Mouse (Mus musculus): ENCODE results near the gene Vsir.

The Vsir gene

DNA sequence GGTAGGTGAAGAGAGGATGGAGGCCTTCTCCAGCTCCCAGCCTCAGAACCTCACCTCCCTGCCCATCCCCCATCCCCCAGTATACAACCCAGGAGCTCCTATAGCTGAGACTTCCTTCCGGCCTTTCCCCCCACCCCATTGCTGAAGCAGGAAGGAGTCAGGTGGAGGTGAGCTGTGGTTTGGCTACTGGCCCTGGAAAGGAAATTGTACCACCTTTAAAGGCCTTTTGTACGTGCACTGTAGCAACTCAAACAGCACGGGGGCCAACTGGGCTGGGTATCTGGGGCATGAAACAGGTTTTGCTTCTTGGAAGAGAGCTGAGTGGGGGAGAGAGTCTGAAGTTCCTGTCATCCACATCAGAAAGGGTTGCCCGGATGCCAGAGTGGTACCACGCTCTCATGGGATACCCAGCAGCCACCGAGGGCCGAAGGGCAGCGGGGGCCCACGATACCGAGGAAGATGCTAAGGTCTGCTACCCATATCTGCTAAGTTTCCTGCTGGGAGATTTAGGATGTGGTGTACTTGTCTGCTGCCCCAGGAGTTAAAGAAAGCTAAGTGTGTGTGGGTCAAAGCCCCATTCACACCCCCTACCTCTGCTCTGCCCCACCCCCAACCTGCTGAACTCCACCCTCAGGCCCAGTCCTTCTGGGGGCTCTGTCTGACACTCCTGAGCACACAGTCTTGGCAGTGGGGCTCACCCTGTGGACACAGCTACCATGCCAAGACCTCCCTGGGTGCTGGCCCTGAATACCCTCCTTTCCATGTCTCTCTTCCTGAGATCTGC, 34.7 kb downstream of the Vsir start:
- no peak for DNase-seq (ENCODE audit: low read depth, low spot score)

DNA sequence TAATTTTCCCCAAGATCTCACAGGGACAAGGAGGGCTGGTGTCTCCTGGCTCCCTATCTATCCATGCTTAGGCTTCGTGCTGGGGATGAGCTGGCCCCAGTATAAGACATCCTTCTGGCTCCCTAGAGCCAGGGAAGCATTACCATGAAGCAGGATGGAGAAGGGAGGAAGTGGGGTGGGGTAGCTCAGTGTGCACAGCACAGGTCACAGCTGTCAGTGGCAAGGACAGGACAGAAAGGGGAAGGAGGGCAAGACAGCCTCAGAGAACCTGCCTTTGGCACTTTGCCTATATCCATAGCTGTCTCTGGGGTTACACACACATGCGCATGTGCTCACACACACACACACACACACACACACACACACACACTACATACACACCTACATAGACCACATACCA, 41.7 kb downstream of the Vsir start:
- DNase-seq (ENCODE audit: low read depth, low spot score): no peak

DNA sequence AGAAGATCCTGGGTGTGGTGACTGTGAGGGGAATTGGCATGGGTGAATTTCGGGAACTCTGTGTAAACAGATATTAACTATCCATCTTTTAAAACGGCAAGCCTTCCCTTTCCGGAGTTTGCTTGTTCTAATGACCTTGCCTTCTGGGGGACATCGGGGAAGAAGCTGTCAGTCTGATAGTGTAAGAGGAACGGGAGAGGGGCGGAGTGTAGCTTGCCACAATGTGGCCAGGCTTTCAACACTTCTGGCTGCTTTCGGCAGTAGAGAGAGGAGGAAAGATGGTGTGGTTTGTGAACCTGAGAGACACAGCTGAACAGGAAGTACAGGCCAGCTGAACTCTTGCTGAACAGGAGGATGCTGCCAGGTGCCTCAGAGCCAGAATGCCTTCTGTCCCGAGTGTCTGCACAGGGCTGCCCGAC, 42.8 kb downstream of the Vsir start:
- DNase-seq (ENCODE audit: low read depth, low spot score): peak; percentile 23

DNA sequence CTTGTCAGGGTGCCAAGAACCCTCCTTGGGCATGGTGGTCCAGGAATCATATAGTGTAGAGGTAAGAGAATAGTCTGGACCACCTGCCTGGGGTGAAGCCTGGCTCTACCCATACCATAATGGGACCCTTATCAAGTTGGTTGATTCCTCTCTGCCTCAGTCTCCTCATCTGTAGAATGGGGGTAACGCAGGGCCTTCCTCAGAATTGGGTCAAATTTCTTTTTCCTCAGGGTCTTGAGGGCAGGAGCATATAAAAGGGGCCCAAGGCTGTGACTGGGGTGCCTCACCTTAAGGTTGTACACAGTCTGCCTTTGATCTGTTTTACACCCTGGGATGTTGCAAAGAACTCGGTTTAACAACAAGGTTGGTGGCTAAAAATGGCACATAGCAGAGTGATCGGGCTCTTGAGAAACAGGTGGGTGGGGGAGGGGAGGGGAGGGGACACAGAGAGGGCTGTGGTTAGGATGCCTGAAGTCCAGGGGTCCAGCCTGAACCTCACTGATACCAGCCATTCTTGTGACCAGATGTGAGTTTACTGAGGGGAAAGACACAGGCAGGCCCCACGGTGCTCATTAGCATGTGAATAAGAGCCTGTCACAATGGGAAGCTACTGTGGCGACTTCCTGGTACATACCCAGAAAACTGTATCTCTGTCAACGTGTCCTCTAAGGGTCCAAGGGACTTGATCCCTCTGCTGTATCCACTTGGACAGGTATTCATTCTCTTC, 43.7 kb downstream of the Vsir start:
- no peak for DNase-seq (ENCODE audit: low read depth, low spot score)

DNA sequence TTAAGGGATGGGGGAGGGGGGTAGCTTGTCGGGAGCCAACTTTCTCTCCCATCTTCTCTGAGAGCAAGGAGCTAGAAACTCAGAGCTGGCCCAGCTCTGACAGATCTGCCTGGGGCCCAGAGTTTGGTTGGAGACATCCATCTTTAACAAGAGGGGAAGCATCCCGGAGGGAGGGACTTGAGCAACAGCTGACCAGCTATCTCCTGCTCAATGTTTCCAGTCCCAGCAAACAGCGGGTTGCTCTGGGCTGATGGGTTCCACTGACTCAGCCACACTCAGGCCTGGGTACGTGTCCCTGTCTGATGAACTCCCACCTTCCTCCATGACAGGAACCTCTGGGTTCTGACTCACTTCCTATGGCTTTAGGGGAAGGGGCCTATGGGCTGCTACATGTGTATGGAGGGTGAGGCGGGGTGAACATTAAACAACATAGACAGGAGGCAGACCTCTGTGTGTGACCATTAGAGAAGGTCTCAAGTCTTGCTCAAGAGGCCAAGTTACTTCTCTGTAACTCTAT, 44.3 kb downstream of the Vsir start:
- DNase-seq (ENCODE audit: low read depth, low spot score): no peak

DNA sequence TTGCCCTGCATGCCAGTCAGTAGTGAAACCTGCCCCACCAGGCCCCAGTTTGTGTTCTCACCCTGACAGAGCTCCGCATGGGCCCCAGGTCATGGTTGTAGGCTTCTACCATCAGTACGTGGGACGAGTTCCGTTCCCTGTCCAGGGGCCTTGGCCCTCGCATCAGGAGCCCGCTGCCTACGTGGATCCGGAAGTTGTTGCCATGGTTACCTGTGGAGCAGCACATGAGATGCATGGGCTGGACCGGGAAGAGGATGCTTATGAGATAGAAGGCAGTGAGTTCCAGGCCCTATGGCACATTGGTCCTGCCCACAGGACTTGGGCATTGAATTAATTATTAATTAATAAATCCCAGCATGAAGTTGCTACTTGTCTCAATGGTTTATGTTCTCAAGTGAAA, 45.0 kb downstream of the Vsir start:
- DNase-seq (ENCODE audit: low read depth, low spot score): no peak

DNA sequence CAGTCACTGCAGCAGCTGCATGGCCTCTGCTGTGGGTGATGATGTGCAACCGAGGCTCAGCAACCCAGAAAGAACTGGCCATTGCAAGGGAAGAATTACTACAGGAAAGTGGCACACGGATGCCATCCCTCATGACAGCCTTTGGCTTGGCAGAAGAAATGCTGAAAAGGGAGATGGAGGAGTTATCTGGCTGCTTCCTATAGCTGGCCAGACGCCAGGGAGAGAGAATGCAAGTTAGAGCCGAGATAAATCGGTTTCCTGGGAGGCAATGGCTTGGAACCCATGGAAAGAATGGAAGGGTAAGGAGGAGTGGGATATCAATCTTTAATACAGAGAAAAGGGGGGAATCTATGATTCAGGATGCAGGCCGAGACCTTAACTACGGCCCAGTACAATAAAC, 48.3 kb downstream of the Vsir start:
- DNase-seq (ENCODE audit: low read depth, low spot score): no peak

DNA sequence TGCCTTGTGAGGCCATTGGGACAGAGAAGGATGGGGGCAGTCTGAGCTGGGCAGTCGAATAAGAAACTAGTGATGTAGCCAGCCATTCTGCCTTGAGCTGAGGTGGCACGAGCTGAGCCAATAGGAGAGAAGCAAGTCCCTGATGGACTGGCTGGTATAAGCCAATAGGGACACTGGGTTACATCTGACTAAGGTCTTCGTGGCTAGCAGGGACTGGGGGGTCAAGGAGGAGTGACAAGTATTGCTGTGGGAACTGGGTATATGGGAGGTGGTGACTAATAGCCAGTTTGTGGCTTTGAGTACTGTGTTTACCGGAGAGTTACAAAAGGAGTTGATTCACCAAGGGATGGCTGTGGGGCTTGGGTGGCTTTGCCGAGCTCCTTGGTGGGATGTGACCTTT, 49.0 kb downstream of the Vsir start:
- DNase-seq (ENCODE audit: low read depth, low spot score): peak; percentile 81

DNA sequence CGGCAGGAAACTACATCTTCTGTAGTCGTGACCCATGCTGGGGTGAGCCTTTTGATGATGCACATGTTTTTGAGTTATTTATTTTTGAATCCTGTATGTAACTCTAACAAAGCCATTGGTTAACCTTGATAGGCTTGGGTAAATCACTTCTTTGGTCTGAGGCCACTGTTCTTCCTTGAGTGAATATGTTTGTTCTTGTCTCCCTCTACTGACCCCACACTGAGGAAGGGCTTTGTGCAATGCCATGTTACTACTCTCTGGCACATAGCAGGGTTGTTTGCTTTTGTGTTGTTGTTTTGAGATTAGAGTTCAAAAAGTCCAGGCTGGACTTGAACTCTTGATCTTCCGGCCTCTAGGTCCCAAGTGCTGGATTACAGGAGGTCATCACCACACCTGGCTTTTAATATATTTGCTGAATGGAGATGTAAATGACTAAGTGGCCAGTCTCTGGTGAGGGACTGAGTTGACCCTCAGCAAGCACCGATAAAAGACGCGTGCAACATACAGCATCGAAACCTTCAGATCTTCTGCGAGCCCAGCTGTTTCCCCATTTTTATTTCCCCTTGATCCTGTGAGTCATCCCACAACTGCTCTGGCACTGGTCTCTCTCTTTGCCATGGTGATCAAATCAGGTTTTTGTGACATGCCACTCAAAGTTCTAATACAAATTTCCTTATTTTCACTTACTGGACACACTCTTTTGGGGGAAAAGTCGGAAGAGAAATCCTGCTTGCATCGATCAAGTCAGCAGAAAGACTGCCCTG, 51.6 kb downstream of the Vsir start:
- DNase-seq (ENCODE audit: low read depth, low spot score): peak; percentile 15

DNA sequence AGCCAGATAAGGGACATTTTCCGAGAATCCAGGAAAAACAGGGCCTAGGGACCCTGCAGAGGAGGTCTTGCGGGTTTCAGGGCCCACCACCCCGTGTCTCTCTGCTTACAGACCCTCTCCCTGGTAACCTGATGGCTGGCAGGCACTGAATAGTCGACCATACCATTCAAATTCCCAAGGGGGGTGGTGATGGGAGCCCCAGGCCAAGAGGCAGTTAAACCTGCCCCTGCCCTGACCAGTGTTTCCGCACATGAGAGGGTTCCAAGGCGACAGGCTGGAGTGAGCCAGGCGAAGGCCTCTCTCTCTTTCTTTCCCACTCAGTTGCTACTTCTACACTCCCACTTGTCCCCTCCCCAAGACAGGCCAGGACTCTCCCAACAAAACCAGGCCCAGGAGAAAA, 52.8 kb downstream of the Vsir start, which contains the start of gene Gm17455:
Gene Gm17455, plus strand, starts transcription at position 278 of the 400 bp plus-strand sequence.
- no peak for DNase-seq (ENCODE audit: low read depth, low spot score)

DNA sequence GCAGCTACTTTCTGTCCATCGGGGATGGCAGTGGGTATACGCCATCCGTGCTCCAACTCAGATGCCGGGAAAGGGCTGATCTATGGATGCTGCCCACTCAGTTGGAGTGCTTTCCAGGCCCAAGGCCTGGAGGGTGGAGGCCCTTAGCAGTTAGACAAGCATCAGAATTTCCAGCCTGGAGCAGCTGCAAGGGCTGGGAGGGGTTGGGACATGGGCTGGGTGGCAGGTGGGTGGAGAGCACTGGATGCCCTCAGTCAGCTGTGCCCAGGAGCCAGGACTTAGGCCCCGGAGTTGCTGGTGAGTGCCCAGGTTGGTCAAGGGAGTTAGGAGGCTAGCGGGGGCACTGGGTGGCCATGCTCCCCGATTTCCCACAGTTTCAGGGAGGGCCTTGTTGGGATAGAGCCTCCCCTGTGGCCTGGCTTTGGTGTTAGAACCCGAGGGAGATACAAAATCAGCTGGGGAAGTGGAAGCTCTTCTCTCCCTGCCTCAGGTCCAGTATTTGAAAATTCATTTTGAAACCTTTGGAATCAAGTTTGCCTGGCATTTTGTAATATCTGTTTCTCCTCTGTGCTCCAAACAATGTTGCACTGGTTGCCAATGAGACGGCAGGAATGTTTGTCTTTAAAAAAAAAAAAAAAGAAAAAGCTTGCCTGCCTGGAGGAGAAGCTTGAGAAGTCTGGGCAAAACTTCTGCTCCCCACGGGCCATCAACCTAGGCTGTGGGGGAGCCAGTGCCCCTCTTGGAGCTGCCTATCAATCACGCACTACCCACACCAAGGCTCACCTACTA, 54.0 kb downstream of the Vsir start:
- no peak for DNase-seq (ENCODE audit: low read depth, low spot score)

DNA sequence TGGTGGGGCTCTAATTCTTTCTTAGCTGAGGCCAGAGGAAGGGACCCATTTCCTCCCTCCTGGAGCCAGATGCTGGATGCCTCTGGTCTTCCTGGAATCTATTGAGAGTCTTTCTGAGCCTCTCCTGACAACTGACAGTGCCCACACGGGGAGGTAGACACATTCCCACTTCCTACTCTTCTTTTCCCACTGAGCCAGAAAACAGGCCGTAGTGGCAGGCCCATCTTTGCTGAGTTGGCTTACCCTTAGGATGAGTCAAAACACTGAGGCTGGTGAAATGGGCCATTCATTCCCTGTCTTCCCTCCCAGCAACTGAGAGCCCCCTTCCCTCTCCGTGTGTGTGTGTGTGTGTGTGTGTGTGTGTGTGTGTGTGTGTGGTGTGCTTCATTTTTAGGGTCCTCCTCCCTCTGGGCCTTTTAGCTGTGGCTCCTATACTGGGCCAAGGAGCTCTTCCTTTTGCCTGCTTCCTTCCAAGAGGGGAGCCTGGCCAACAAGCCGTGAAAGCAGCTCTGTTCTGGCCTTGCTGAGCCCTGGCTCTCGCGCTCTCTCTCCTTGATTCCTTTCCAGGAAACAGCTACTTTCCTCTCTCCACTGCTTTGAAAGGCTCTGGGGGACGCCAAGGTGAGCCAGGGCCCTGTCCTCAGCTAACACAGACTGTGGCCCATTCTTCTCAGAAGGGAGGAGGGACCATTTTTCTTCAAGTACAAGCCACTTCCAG, 59.0 kb downstream of the Vsir start:
- peak; percentile 10 for DNase-seq (ENCODE audit: low read depth, low spot score)

DNA sequence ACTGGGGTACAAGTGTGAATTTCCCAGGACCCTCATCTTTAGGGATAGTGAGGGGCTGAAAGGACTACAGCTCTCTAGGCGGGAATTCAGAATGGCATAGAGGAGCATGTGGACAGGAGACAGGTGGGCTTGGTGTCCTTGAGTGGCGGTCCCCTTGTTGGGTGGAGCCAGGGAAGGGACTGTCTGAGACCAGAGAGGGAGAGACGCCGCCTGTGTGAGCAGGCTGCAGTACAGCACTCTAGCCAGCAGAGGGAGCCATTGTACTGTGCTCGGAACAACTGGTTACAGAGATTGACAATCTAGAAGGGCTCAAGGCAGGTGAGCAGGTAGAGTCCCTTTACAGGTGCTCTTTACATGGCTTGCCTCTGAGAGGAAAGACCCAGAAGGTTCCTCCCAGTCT, 61.2 kb downstream of the Vsir start:
- peak; percentile 69 for DNase-seq (ENCODE audit: low read depth, low spot score)

DNA sequence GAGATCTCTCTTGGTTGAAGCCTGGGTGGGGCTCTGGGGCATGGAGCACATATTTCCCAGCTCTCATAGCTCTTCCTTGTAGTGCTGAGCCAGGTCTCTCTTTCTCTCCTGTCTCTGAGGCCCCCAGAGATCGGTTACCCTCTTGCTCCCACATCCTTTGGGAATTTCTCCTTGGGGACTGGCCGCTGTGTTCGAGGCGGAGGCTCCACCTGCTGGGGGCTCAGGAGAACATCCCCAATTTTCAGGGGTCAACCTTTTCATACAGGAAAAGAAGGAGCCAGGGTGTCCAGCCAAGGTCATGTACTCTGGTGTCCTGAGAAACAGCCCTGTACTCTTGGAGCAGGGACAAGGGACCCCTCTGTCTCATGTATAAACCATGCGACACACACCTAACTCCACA, 65.1 kb downstream of the Vsir start:
- peak; percentile 30 for DNase-seq (ENCODE audit: low read depth, low spot score)

DNA sequence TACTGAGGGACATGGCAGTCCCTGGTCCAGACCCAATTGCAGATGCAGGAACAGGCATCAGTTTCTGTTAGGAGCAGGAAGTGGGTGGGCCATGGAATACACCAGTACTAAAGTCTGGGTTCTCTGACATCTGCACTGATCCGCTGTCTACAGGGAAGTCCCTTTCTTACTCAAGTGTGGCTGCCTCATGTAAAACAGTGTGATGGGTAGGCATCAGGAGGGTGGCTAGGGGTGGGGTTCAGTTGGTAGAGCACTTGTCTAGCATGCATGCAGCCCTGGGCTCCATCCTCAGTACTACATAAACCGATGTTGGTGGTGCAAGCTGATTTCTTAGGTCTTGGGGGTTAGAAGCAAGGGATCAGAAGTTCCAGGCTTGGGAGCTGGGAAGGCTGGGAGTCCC, 67.1 kb downstream of the Vsir start:
- DNase-seq (ENCODE audit: low read depth, low spot score): no peak

DNA sequence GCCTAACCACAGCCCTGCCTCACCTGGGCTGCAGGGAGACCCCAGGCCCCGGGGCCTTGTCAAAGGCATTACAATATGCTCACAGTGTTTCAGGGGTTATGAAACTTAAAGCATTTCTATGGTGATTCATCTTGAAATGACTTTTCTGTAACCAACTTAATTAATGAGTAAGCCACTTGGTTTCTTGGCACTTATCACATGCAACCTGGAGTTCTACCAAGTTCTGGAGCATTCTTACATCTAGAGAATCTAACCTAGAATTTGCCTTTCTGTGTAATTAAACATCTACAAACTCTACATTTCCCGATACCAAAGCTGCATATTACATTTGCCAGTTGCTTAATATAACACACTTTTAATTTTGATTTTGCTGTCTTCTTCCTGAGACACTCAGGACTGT, 70.4 kb downstream of the Vsir start:
- DNase-seq (ENCODE audit: low read depth, low spot score): no peak

DNA sequence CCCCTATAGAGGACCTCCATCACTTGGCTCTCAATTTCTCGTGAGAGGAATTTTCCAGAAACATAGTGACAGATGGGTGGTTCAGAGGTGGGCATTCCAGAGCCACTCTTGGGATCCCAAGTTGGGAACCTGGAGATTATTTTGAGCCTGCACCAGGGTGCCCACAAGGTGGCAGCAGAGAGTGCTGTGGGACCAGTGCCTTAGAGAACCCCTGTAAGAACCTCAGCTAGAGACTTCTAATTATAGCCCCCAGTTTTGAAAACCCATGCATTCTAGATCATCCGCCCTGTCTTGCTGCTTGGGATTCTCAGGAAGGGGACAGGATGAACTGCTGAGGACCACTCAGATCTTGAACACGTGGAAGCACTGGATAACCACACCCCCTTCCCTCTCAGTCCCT, 71.5 kb downstream of the Vsir start:
- peak; percentile 73 for DNase-seq (ENCODE audit: low read depth, low spot score)

DNA sequence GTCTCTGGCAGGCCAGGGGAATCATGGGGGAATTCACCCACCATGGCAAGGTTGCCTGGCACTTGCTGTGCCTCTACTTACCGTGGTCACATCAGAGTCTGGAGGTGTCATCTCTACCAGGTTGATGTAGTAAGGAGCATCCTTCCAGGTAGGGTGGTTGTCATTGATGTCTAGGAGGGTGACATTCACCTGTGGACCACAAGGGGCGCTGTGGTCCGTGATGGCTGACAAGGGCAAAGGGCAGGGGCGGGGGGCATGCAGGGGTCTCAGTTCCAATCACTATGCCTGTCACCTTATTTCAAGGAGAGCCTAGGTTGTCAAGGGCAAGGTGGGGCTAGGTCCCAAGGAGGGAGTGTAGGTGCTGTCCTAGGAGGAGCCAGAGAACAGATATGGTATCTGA, 73.0 kb downstream of the Vsir start:
- no peak for DNase-seq (ENCODE audit: low read depth, low spot score)

Data from 3T3-L1 (cell line).